Mouse (Mus musculus) thymus, adult 2 months (tissue): ENCODE results near the gene Phpt1.

Experiments used
- CTCF ChIP-seq: fragments of 200-500 bp; IDR thresholded peaks from 2 replicates; pipeline ENCODE4 v1.5.1; 2012; ENCODE audit warnings: mild to moderate bottlenecking, control low read depth, low read length, moderate library complexity, borderline replicate concordance; ENCODE audit not compliant: control insufficient read depth, poor library complexity, insufficient read depth; ENCODE audit errors: extremely low read depth
- POLR2A ChIP-seq: fragments of 200-500 bp; IDR thresholded peaks from 2 replicates; pipeline ENCODE4 v1.6.1; 2012; ENCODE audit warnings: mild to moderate bottlenecking, low read length, control low read depth, moderate library complexity; ENCODE audit not compliant: control insufficient read depth, poor library complexity, insufficient read depth; ENCODE audit errors: extremely low read depth

GRCm38 (mm10) chr2:25545996-25546810 is 28.8 kb downstream of the Phpt1 start:
- TF ChIP-seq CTCF (no peak), POLR2A (no peak)
